Mouse (Mus musculus): ENCODE measurements around the gene Poldip2. TPM values are rescaled to one million over a fixed set of nuclear protein-coding genes. Genes with fewer than 3 reads are reported as not detected.
"Not testable (repeated sequence)": the region's sequence is repeated elsewhere in the genome, so short reads cannot be mapped to it uniquely, and the experiment has no call there.

Gene Poldip2
- polyA plus RNA-seq, 1 experiment from 2014 or later = 91.1 TPM

DNA sequence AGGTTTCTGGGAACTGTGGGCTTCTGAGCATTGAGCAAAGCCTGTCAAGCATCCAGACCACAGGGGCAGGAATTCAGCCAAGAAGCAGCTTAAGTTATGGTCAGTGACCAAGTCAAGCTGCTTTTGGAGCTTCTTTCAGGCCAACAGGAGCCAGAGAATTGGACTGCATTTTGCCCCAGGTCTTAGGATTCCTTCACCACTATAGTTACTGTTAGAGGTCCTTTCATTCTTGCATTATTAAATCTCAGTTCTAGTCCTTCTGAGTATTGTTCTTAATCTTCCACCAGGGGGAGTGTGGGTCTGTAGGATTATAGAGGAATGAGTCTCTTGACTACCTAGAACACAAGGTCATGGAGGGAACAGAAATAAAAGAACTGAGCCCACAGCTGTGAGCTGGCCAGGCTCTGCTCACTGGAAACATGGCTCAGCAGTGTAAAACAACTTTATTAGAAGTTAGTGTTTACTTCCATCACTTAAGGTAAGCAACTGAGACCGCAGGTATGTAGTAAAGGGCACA is 10.5 kb downstream of the Poldip2 start:
- Histone ChIP-seq H3K4me1 (replicated peaks; ENCODE audit: control insufficient read depth, insufficient read depth) (no peaks in the 10 kb centered on the region), H3K27ac (replicated peaks) (no peak overlapping the region), H3K27me3 (ENCODE audit: control insufficient read depth, insufficient read depth, low read length) (no peaks in the 10 kb centered on the region), H3K4me3 (ENCODE audit: low read depth, low read length) (no peak overlapping the region), H3K9me3 (ENCODE audit: control insufficient read depth, low read length) (no peaks in the 10 kb centered on the region), H3K4me2 (replicated peaks; ENCODE audit: low read depth) (no peak overlapping the region), H3K9ac (ENCODE audit: low read length) (no peak overlapping the region), H3K36me3 (ENCODE audit: control insufficient read depth, insufficient read depth, low read length) (peaks cover 34% of the 10 kb centered on the region)
- WGBS = 93% methylated on average over 1 of the region's 1 CpGs
- ATAC-seq (ENCODE audit: low FRiP score, low TSS enrichment) (no peak), DNase-seq (ENCODE audit: low spot score) (no peak)
- peak; percentile 70 for TF ChIP-seq CTCF (IDR thresholded peaks at IDR 0.05; ENCODE audit: low read depth)
- TF ChIP-seq EP300 (optimal IDR thresholded peaks at IDR 0.05) = no peak

DNA sequence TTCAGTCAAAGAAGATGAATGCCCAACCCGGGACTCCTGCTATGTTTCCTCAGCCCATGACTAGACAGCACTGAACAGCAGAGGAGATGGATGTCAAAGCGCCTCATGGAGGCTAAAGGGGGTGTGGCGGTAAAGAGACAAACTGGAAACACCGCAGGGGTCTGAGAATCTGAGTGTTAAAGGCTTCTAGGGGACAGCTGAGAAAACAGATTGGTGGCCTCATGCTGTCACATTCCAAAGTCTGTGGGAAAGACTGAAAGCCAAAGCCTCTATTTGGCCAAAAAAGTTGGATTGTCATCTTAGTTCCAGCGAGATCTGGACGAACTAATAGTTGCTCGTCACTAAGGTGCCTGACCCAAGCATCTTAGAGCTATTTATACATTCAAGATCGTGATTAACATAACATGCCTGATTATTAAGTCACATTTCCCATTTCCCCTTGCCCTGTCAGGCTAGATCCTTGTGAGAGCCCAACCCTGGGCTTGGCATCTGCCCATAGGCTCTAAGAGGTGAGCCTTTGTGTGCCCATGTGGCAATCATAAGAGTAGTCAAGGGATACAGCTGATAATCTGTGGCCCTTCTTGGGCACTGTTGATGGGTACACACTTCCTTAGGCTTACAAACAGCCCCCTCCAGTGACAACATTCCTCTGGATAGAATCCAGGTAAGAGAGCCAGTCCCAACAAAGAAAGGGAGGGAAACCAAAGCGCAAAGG is 11.4 kb downstream of the Poldip2 start:
- no peak overlapping the region for H3K4me2 ChIP-seq (replicated peaks; ENCODE audit: low read depth)
- H3K27me3 ChIP-seq (ENCODE audit: control insufficient read depth, insufficient read depth, low read length) = no peaks in the 10 kb centered on the region
- H3K36me3 ChIP-seq (ENCODE audit: control insufficient read depth, insufficient read depth, low read length) = peaks cover 40% of the 10 kb centered on the region
- no peak overlapping the region for H3K27ac ChIP-seq (replicated peaks)
- no peaks in the 10 kb centered on the region for H3K4me1 ChIP-seq (replicated peaks; ENCODE audit: control insufficient read depth, insufficient read depth)
- H3K4me3 ChIP-seq (ENCODE audit: low read depth, low read length) = no peak overlapping the region
- no peak overlapping the region for H3K9ac ChIP-seq (ENCODE audit: low read length)
- ATAC-seq (ENCODE audit: low FRiP score, low TSS enrichment) = no peak
- H3K9me3 ChIP-seq (ENCODE audit: control insufficient read depth, low read length) = no peaks in the 10 kb centered on the region
- no peak for DNase-seq (ENCODE audit: low spot score)
- 73% methylated on average over 9 of the region's 9 CpGs for WGBS
- TF ChIP-seq EP300 (optimal IDR thresholded peaks at IDR 0.05) (no peak), CTCF (IDR thresholded peaks at IDR 0.05; ENCODE audit: low read depth) (no peak)

DNA sequence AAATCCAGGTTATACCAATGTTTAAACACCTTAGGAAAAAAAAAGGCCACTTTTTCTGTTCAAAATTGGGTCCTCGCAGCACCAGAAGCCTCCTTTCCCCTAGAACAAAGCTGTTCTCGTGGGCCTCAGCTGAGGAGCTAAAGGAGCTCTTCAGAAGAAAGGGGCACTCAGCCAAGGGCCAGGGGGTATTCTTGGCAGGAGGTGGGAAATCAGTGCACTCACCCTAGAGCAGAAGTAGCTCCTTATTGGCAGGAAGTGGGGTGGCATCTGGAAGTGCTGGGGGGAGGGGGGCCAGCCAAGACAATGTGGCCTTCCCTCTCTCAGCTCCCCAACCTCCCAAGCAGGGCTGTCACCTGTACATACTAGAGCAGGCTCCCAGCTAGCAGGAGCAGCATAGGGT is 12.8 kb downstream of the Poldip2 start:
- no peak for ATAC-seq (ENCODE audit: low FRiP score, low TSS enrichment)
- Histone ChIP-seq H3K4me1 (replicated peaks; ENCODE audit: control insufficient read depth, insufficient read depth) (no peaks in the 10 kb centered on the region), H3K9ac (ENCODE audit: low read length) (no peak overlapping the region), H3K9me3 (ENCODE audit: control insufficient read depth, low read length) (no peaks in the 10 kb centered on the region), H3K27me3 (ENCODE audit: control insufficient read depth, insufficient read depth, low read length) (no peaks in the 10 kb centered on the region), H3K36me3 (ENCODE audit: control insufficient read depth, insufficient read depth, low read length) (peaks cover 41% of the 10 kb centered on the region), H3K4me3 (ENCODE audit: low read depth, low read length) (no peak overlapping the region), H3K27ac (replicated peaks) (no peak overlapping the region), H3K4me2 (replicated peaks; ENCODE audit: low read depth) (no peak overlapping the region)
- DNase-seq (ENCODE audit: low spot score) = no peak
- TF ChIP-seq EP300 (optimal IDR thresholded peaks at IDR 0.05) (no peak), CTCF (IDR thresholded peaks at IDR 0.05; ENCODE audit: low read depth) (no peak)
- WGBS = 72% methylated on average over 2 of the region's 2 CpGs

DNA sequence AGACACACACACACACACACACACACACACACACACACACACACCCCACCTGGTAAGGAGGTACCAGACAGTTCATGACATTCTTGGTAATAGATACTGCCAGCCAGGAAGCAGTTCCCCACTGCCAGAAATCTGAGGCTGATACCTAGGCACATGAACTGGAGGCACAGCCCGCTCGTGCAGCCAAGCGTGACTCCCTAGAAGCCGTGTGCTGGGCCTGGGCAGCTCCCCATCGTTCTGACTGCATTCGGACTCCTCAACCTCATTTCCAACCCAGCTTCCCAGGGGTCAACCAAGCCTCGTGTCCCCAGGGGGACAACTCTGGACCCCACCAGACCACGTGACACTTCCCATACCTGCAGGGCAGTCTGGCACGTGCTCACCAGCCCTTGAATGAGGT is 16.7 kb downstream of the Poldip2 start:
- H3K4me3 ChIP-seq (ENCODE audit: low read depth, low read length) = no peak overlapping the region
- no peak overlapping the region for H3K4me2 ChIP-seq (replicated peaks; ENCODE audit: low read depth)
- no peak overlapping the region for H3K27ac ChIP-seq (replicated peaks)
- H3K9ac ChIP-seq (ENCODE audit: low read length) = no peak overlapping the region
- H3K36me3 ChIP-seq (ENCODE audit: control insufficient read depth, insufficient read depth, low read length) = peaks cover 30% of the 10 kb centered on the region
- no peak for ATAC-seq (ENCODE audit: low FRiP score, low TSS enrichment)
- WGBS = 95% methylated on average over 9 of the region's 9 CpGs
- no peak for TF ChIP-seq EP300 (optimal IDR thresholded peaks at IDR 0.05)
- TF ChIP-seq CTCF (IDR thresholded peaks at IDR 0.05; ENCODE audit: low read depth) = no peak
- DNase-seq (ENCODE audit: low spot score) = no peak
- H3K9me3 ChIP-seq (ENCODE audit: control insufficient read depth, low read length) = no peaks in the 10 kb centered on the region
- no peaks in the 10 kb centered on the region for H3K4me1 ChIP-seq (replicated peaks; ENCODE audit: control insufficient read depth, insufficient read depth)
- H3K27me3 ChIP-seq (ENCODE audit: control insufficient read depth, insufficient read depth, low read length) = no peaks in the 10 kb centered on the region

DNA sequence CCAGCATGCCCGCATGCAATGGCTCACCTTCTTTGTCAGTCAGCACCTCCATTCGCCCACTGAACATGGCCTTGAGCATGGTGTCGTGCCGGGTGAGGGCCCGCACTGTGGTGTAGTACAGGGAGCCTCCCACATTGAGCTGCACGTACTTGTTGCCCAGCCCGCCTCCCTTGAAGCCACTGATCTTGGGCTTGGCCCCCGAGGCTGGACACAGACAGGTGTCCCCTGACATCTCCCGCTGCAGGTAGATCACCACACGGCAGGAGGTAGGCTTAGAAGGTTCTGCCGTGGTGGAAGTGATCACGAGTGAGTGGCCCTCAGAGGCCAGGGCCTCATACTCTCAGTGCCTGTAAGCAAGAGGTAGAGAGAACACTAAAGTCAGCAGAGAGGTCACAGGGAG is 18.0 kb downstream of the Poldip2 start:
- DNase-seq (ENCODE audit: low spot score) (no peak), ATAC-seq (ENCODE audit: low FRiP score, low TSS enrichment) (no peak)
- H3K27me3 ChIP-seq (ENCODE audit: control insufficient read depth, insufficient read depth, low read length) = no peaks in the 10 kb centered on the region
- no peaks in the 10 kb centered on the region for H3K4me1 ChIP-seq (replicated peaks; ENCODE audit: control insufficient read depth, insufficient read depth)
- no peak overlapping the region for H3K27ac ChIP-seq (replicated peaks)
- H3K9me3 ChIP-seq (ENCODE audit: control insufficient read depth, low read length) = no peaks in the 10 kb centered on the region
- WGBS = 90% methylated on average over 12 of the region's 12 CpGs
- TF ChIP-seq CTCF (IDR thresholded peaks at IDR 0.05; ENCODE audit: low read depth) = no peak
- no peak for TF ChIP-seq EP300 (optimal IDR thresholded peaks at IDR 0.05)
- H3K4me2 ChIP-seq (replicated peaks; ENCODE audit: low read depth) = no peak overlapping the region
- no peak overlapping the region for H3K4me3 ChIP-seq (ENCODE audit: low read depth, low read length)
- no peak overlapping the region for H3K9ac ChIP-seq (ENCODE audit: low read length)
- peaks cover 26% of the 10 kb centered on the region for H3K36me3 ChIP-seq (ENCODE audit: control insufficient read depth, insufficient read depth, low read length)

DNA sequence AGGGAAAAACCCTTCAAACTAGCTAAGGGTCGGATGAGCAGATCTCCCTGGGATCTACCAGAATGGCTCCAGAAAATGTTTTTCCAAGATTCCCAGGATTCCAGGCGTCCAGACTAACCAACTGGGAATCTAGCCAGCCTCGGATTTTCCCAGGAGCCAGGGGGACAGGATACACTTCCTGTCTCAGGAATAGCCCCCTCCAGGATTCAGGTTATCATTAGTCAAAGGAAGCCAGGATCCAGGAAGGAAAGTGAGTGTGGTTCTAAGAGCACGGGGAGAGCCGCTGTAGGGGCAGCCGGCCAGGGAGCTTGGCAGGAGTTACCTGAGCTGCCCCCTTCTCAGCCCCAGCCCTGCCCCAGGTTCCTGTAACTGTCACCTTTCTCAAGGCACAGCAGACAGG is 19.1 kb downstream of the Poldip2 start:
- no peak overlapping the region for H3K27ac ChIP-seq (replicated peaks)
- peaks cover 23% of the 10 kb centered on the region for H3K36me3 ChIP-seq (ENCODE audit: control insufficient read depth, insufficient read depth, low read length)
- H3K4me2 ChIP-seq (replicated peaks; ENCODE audit: low read depth) = no peak overlapping the region
- TF ChIP-seq CTCF (IDR thresholded peaks at IDR 0.05; ENCODE audit: low read depth) = no peak
- TF ChIP-seq EP300 (optimal IDR thresholded peaks at IDR 0.05) = no peak
- DNase-seq (ENCODE audit: low spot score) = no peak
- H3K4me1 ChIP-seq (replicated peaks; ENCODE audit: control insufficient read depth, insufficient read depth) = no peaks in the 10 kb centered on the region
- ATAC-seq (ENCODE audit: low FRiP score, low TSS enrichment) = no peak
- WGBS = 49% methylated on average over 6 of the region's 6 CpGs
- no peak overlapping the region for H3K9ac ChIP-seq (ENCODE audit: low read length)
- H3K27me3 ChIP-seq (ENCODE audit: control insufficient read depth, insufficient read depth, low read length) = no peaks in the 10 kb centered on the region
- no peak overlapping the region for H3K4me3 ChIP-seq (ENCODE audit: low read depth, low read length)
- no peaks in the 10 kb centered on the region for H3K9me3 ChIP-seq (ENCODE audit: control insufficient read depth, low read length)

DNA sequence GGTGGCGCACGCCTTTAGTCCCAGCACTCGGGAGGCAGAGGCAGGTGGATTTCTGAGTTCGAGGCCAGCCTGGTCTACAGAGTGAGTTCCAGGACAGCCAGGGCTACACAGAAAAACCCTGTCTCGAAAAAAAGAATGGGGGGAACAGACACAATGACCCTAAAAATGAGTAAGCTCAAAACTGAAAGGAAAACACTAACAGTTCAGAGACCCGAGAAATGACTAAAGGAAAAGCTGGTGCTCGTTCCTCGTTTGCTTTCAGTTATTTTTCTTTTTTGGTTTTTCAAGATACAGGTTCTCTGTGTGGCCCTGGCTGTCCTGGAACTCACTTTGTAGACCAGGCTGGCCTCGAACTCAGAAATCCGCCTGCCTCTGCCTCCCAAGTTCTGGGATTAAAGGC is 19.5 kb downstream of the Poldip2 start:
- not testable (repeated sequence) for H3K9ac ChIP-seq (ENCODE audit: low read length); DNase-seq (ENCODE audit: low spot score); H3K27ac ChIP-seq (replicated peaks); H3K4me2 ChIP-seq (replicated peaks; ENCODE audit: low read depth); H3K27me3 ChIP-seq (ENCODE audit: control insufficient read depth, insufficient read depth, low read length); H3K4me3 ChIP-seq (ENCODE audit: low read depth, low read length); ATAC-seq (ENCODE audit: low FRiP score, low TSS enrichment); H3K4me1 ChIP-seq (replicated peaks; ENCODE audit: control insufficient read depth, insufficient read depth); H3K9me3 ChIP-seq (ENCODE audit: control insufficient read depth, low read length)
- H3K36me3 ChIP-seq (ENCODE audit: control insufficient read depth, insufficient read depth, low read length) = peaks cover 20% of the 10 kb centered on the region
- WGBS = 92% methylated on average over 10 of the region's 10 CpGs
